Mouse (Mus musculus): ENCODE measurements at regions not wholly inside any gene's neighbourhood (a gene's known extent, or its start where the extent isn't known, plus 50 kb on each side); places are given as distances from the start of the nearest gene placed in this dataset.

- no peak overlapping the region for H3K9ac ChIP-seq
- ATAC-seq (ENCODE audit: low FRiP score, low read depth), result no peak
- no peak overlapping the region for H3K4me3 ChIP-seq
- H3K4me2 ChIP-seq (replicated peaks), result no peak overlapping the region
- H3K27me3 ChIP-seq (replicated peaks), result no peaks in the 10 kb centered on the region
- no peak overlapping the region for H3K27ac ChIP-seq
- no peaks in the 10 kb centered on the region for H3K36me3 ChIP-seq
- no peaks in the 10 kb centered on the region for H3K4me1 ChIP-seq
- WGBS, result 36% methylated on average over 3 of the region's 3 CpGs
- no peaks in the 10 kb centered on the region for H3K9me3 ChIP-seq
Observed at GRCm38 (mm10) chr6:84514623-84515022, 79.1 kb downstream of the Cyp26b1 start.

GRCm38 (mm10) chr6:84508598-84508997 is 85.1 kb downstream of the Cyp26b1 start:
- Histone ChIP-seq H3K4me1 (no peaks in the 10 kb centered on the region), H3K9ac (no peak overlapping the region)
- ATAC-seq (ENCODE audit: low FRiP score, low read depth), result no peak

GRCm38 (mm10) chr6:84506675-84507074 is 87.0 kb downstream of the Cyp26b1 start:
- H3K4me1 ChIP-seq, result no peaks in the 10 kb centered on the region
- no peak overlapping the region for H3K4me3 ChIP-seq
- no peaks in the 10 kb centered on the region for H3K36me3 ChIP-seq
- no peak overlapping the region for H3K9ac ChIP-seq
- H3K4me2 ChIP-seq (replicated peaks), result no peak overlapping the region
- no peak for ATAC-seq (ENCODE audit: low FRiP score, low read depth)
- WGBS, result 22% methylated on average over 1 of the region's 1 CpGs
- H3K27ac ChIP-seq, result no peak overlapping the region
- no peaks in the 10 kb centered on the region for H3K27me3 ChIP-seq (replicated peaks)
- H3K9me3 ChIP-seq, result no peaks in the 10 kb centered on the region

More at GRCm38 (mm10) chr6:84508598-84508997, 85.1 kb downstream of the Cyp26b1 start:
- WGBS, result 93% methylated on average over 3 of the region's 3 CpGs
- H3K36me3 ChIP-seq, result no peaks in the 10 kb centered on the region
- no peak overlapping the region for H3K4me2 ChIP-seq (replicated peaks)
- H3K27me3 ChIP-seq (replicated peaks), result no peaks in the 10 kb centered on the region
- H3K27ac ChIP-seq, result no peak overlapping the region
- H3K4me3 ChIP-seq, result no peak overlapping the region
- H3K9me3 ChIP-seq, result no peaks in the 10 kb centered on the region

- WGBS, result 40% methylated on average over 13 of the region's 13 CpGs
- no peak overlapping the region for H3K9ac ChIP-seq
- ATAC-seq (ENCODE audit: low FRiP score, low read depth), result no peak
Observed at GRCm38 (mm10) chr6:84500255-84500886, 93.3 kb downstream of the Cyp26b1 start.

GRCm38 (mm10) chr6:84498076-84498475 is 95.6 kb downstream of the Cyp26b1 start:
- WGBS, result 86% methylated on average over 9 of the region's 9 CpGs
- ATAC-seq (ENCODE audit: low FRiP score, low read depth), result no peak
- H3K27me3 ChIP-seq (replicated peaks), result no peaks in the 10 kb centered on the region
- no peak overlapping the region for H3K9ac ChIP-seq
- H3K4me3 ChIP-seq, result no peak overlapping the region
- H3K36me3 ChIP-seq, result no peaks in the 10 kb centered on the region
- H3K4me2 ChIP-seq (replicated peaks), result no peak overlapping the region
- no peaks in the 10 kb centered on the region for H3K9me3 ChIP-seq
- H3K27ac ChIP-seq, result no peak overlapping the region
- H3K4me1 ChIP-seq, result no peaks in the 10 kb centered on the region

More at GRCm38 (mm10) chr6:84500255-84500886, 93.3 kb downstream of the Cyp26b1 start:
- no peaks in the 10 kb centered on the region for H3K9me3 ChIP-seq
- H3K27ac ChIP-seq, result no peak overlapping the region
- H3K4me3 ChIP-seq, result no peak overlapping the region
- no peak overlapping the region for H3K4me2 ChIP-seq (replicated peaks)
- H3K4me1 ChIP-seq, result no peaks in the 10 kb centered on the region
- H3K36me3 ChIP-seq, result no peaks in the 10 kb centered on the region
- H3K27me3 ChIP-seq (replicated peaks), result no peaks in the 10 kb centered on the region

- Histone ChIP-seq H3K36me3 (no peaks in the 10 kb centered on the region), H3K4me1 (no peaks in the 10 kb centered on the region), H3K27me3 (replicated peaks) (no peaks in the 10 kb centered on the region), H3K9ac (no peak overlapping the region), H3K4me2 (replicated peaks) (no peak overlapping the region), H3K4me3 (no peak overlapping the region), H3K27ac (no peak overlapping the region), H3K9me3 (no peaks in the 10 kb centered on the region)
- ATAC-seq (ENCODE audit: low FRiP score, low read depth), result no peak
- 83% methylated on average over 6 of the region's 6 CpGs for WGBS
Observed at GRCm38 (mm10) chr6:84493676-84494075, 100.0 kb downstream of the Cyp26b1 start.

- no peaks in the 10 kb centered on the region for H3K9me3 ChIP-seq
- no peaks in the 10 kb centered on the region for H3K36me3 ChIP-seq
- 69% methylated on average over 8 of the region's 8 CpGs for WGBS
- no peak overlapping the region for H3K4me3 ChIP-seq
- H3K4me1 ChIP-seq, result no peaks in the 10 kb centered on the region
- no peaks in the 10 kb centered on the region for H3K27me3 ChIP-seq (replicated peaks)
- H3K27ac ChIP-seq, result no peak overlapping the region
- H3K9ac ChIP-seq, result no peak overlapping the region
- ATAC-seq (ENCODE audit: low FRiP score, low read depth), result no peak
- H3K4me2 ChIP-seq (replicated peaks), result no peak overlapping the region
Observed at GRCm38 (mm10) chr6:84493169-84493568, 100.5 kb downstream of the Cyp26b1 start.

- Histone ChIP-seq H3K27me3 (replicated peaks) (no peaks in the 10 kb centered on the region), H3K27ac (no peak overlapping the region), H3K4me3 (no peak overlapping the region), H3K4me2 (replicated peaks) (no peak overlapping the region), H3K9ac (no peak overlapping the region), H3K9me3 (no peaks in the 10 kb centered on the region), H3K36me3 (no peaks in the 10 kb centered on the region), H3K4me1 (no peaks in the 10 kb centered on the region)
- ATAC-seq (ENCODE audit: low FRiP score, low read depth), result no peak
- WGBS, result 89% methylated on average over 2 of the region's 2 CpGs
Observed at GRCm38 (mm10) chr6:84492594-84492993, 101.1 kb downstream of the Cyp26b1 start.

GRCm38 (mm10) chr6:84491106-84491505 is 102.6 kb downstream of the Cyp26b1 start:
- no peaks in the 10 kb centered on the region for H3K27me3 ChIP-seq (replicated peaks)
- H3K27ac ChIP-seq, result no peak overlapping the region
- WGBS, result 84% methylated on average over 5 of the region's 5 CpGs
- H3K36me3 ChIP-seq, result no peaks in the 10 kb centered on the region
- H3K9ac ChIP-seq, result no peak overlapping the region
- ATAC-seq (ENCODE audit: low FRiP score, low read depth), result no peak
- H3K4me1 ChIP-seq, result no peaks in the 10 kb centered on the region
- no peak overlapping the region for H3K4me2 ChIP-seq (replicated peaks)
- H3K9me3 ChIP-seq, result no peaks in the 10 kb centered on the region
- no peak overlapping the region for H3K4me3 ChIP-seq

- H3K4me1 ChIP-seq, result 0 out of 2 replicates have a peak, but pooled peaks cover 3% of the 10 kb centered on the region
- no peak overlapping the region for H3K27ac ChIP-seq
- no peaks in the 10 kb centered on the region for H3K9me3 ChIP-seq
- WGBS, result 37% methylated on average over 7 of the region's 7 CpGs
- H3K4me3 ChIP-seq, result no peak overlapping the region
- no peak for ATAC-seq (ENCODE audit: low FRiP score, low read depth)
- H3K36me3 ChIP-seq, result no peaks in the 10 kb centered on the region
- no peak overlapping the region for H3K9ac ChIP-seq
- no peak overlapping the region for H3K4me2 ChIP-seq (replicated peaks)
- no peaks in the 10 kb centered on the region for H3K27me3 ChIP-seq (replicated peaks)
Observed at GRCm38 (mm10) chr6:84481205-84481604, 112.5 kb downstream of the Cyp26b1 start.

- Histone ChIP-seq H3K4me1 (0 out of 2 replicates have a peak, but pooled peaks cover 3% of the 10 kb centered on the region), H3K4me3 (no peak overlapping the region), H3K9ac (no peak overlapping the region), H3K9me3 (no peaks in the 10 kb centered on the region), H3K27ac (no peak overlapping the region), H3K36me3 (no peaks in the 10 kb centered on the region), H3K4me2 (replicated peaks) (no peak overlapping the region), H3K27me3 (replicated peaks) (no peaks in the 10 kb centered on the region)
- no peak for ATAC-seq (ENCODE audit: low FRiP score, low read depth)
- WGBS, result 42% methylated on average over 6 of the region's 6 CpGs
Observed at GRCm38 (mm10) chr6:84477072-84477471, 116.6 kb downstream of the Cyp26b1 start.

GRCm38 (mm10) chr6:84476466-84476865 is 117.2 kb downstream of the Cyp26b1 start:
- H3K9ac ChIP-seq, result no peak overlapping the region
- H3K4me2 ChIP-seq (replicated peaks), result no peak overlapping the region
- H3K27me3 ChIP-seq (replicated peaks), result no peaks in the 10 kb centered on the region
- no peak for ATAC-seq (ENCODE audit: low FRiP score, low read depth)
- H3K36me3 ChIP-seq, result no peaks in the 10 kb centered on the region
- 72% methylated on average over 9 of the region's 9 CpGs for WGBS
- no peaks in the 10 kb centered on the region for H3K9me3 ChIP-seq
- H3K27ac ChIP-seq, result no peak overlapping the region
- H3K4me1 ChIP-seq, result 0 out of 2 replicates have a peak, but pooled peaks cover 3% of the 10 kb centered on the region
- H3K4me3 ChIP-seq, result no peak overlapping the region

GRCm38 (mm10) chr6:84474835-84475234 is 118.9 kb downstream of the Cyp26b1 start:
- H3K9me3 ChIP-seq, result no peaks in the 10 kb centered on the region
- H3K36me3 ChIP-seq, result no peaks in the 10 kb centered on the region
- no peak overlapping the region for H3K4me2 ChIP-seq (replicated peaks)
- ATAC-seq (ENCODE audit: low FRiP score, low read depth), result no peak
- H3K27me3 ChIP-seq (replicated peaks), result no peaks in the 10 kb centered on the region
- H3K4me3 ChIP-seq, result no peak overlapping the region
- H3K27ac ChIP-seq, result no peak overlapping the region
- no peak overlapping the region for H3K9ac ChIP-seq
- 0 out of 2 replicates have a peak, but pooled peaks cover 3% of the 10 kb centered on the region for H3K4me1 ChIP-seq
